Mouse (Mus musculus): ENCODE data around the gene Fgfr2.

DNA sequence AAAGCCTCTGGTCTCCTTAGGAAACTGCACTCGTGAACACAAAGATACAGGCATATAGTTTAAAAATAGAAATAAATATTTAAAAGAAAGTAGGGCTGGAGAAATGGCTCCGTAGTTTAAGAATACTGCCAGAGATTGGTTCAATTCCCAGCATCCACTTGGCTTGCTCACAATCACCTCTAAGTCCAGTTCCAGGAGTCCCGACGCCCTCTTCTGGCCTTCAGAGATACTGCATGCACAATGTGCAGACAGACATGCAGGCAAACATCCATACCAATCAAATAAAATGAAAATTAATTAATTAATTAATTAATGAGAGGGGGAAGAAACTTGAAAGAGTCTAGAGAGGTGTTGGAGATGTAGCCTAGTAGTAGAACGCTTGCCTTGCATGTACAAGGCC is 2856.1 kb downstream of the Fgfr2 start:
- no peak for TF ChIP-seq CTCF (IDR thresholded peaks at IDR 0.05; ENCODE audit: control insufficient read depth, insufficient read depth, insufficient read length)
- no peak for TF ChIP-seq MAX (IDR thresholded peaks at IDR 0.05)
- no peak for TF ChIP-seq MYOG (IDR thresholded peaks at IDR 0.05; ENCODE audit: control insufficient read depth, extremely low read depth, insufficient read length)
- TF ChIP-seq CEBPB (IDR thresholded peaks at IDR 0.05; ENCODE audit: low read depth), result no peak
